Mouse (Mus musculus): ENCODE measurements at regions not wholly inside any gene's neighbourhood (a gene's known extent, or its start where the extent isn't known, plus 50 kb on each side); places are given as distances from the start of the nearest gene placed in this dataset.

GRCm38 (mm10) chr13:59238696-59239095 lies 346.3 kb downstream of the Agtpbp1 start:
- no peaks in the 10 kb centered on the region for H3K4me1 ChIP-seq (replicated peaks; ENCODE audit: control insufficient read depth, insufficient read depth)
- H3K27me3 ChIP-seq (ENCODE audit: control insufficient read depth, insufficient read depth, low read length): no peaks in the 10 kb centered on the region
- no peak overlapping the region for H3K9ac ChIP-seq (ENCODE audit: low read length)
- H3K4me3 ChIP-seq (ENCODE audit: low read depth, low read length): no peak overlapping the region
- WGBS: 46% methylated on average over 1 of the region's 1 CpGs
- no peaks in the 10 kb centered on the region for H3K36me3 ChIP-seq (ENCODE audit: control insufficient read depth, insufficient read depth, low read length)
- no peak overlapping the region for H3K4me2 ChIP-seq (replicated peaks; ENCODE audit: low read depth)
- H3K9me3 ChIP-seq (ENCODE audit: control insufficient read depth, low read length): no peaks in the 10 kb centered on the region
- H3K27ac ChIP-seq (replicated peaks): no peak overlapping the region
- ATAC-seq (ENCODE audit: low FRiP score, low TSS enrichment) (no peak), DNase-seq (ENCODE audit: low spot score) (no peak)
- TF ChIP-seq CTCF (IDR thresholded peaks at IDR 0.05; ENCODE audit: low read depth): no peak
- no peak for TF ChIP-seq EP300 (optimal IDR thresholded peaks at IDR 0.05)

- H3K27me3 ChIP-seq (ENCODE audit: control insufficient read depth, insufficient read depth, low read length): no peaks in the 10 kb centered on the region
- no peak overlapping the region for H3K4me3 ChIP-seq (ENCODE audit: low read depth, low read length)
- no peak overlapping the region for H3K27ac ChIP-seq (replicated peaks)
- no peak for DNase-seq (ENCODE audit: low spot score)
- H3K9me3 ChIP-seq (ENCODE audit: control insufficient read depth, low read length): no peaks in the 10 kb centered on the region
- ATAC-seq (ENCODE audit: low FRiP score, low TSS enrichment): no peak
- no peak overlapping the region for H3K4me2 ChIP-seq (replicated peaks; ENCODE audit: low read depth)
- 86% methylated on average over 9 of the region's 9 CpGs for WGBS
- no peak overlapping the region for H3K9ac ChIP-seq (ENCODE audit: low read length)
- H3K4me1 ChIP-seq (replicated peaks; ENCODE audit: control insufficient read depth, insufficient read depth): no peaks in the 10 kb centered on the region
- no peak for TF ChIP-seq CTCF (IDR thresholded peaks at IDR 0.05; ENCODE audit: low read depth)
- no peak for TF ChIP-seq EP300 (optimal IDR thresholded peaks at IDR 0.05)
- H3K36me3 ChIP-seq (ENCODE audit: control insufficient read depth, insufficient read depth, low read length): no peaks in the 10 kb centered on the region
These were observed 349.2 kb downstream of the Agtpbp1 start for GRCm38 (mm10) chr13:59235836-59236235.

- ATAC-seq (ENCODE audit: low FRiP score, low TSS enrichment) (no peak), DNase-seq (ENCODE audit: low spot score) (no peak)
- peak overlapping the region; percentile 53; the same call in 1 of the 2 replicates for H3K27ac ChIP-seq (replicated peaks)
- no peaks in the 10 kb centered on the region for H3K36me3 ChIP-seq (ENCODE audit: control insufficient read depth, insufficient read depth, low read length)
- 86% methylated on average over 6 of the region's 6 CpGs for WGBS
- no peak overlapping the region for H3K4me2 ChIP-seq (replicated peaks; ENCODE audit: low read depth)
- no peaks in the 10 kb centered on the region for H3K9me3 ChIP-seq (ENCODE audit: control insufficient read depth, low read length)
- H3K9ac ChIP-seq (ENCODE audit: low read length): no peak overlapping the region
- TF ChIP-seq EP300 (optimal IDR thresholded peaks at IDR 0.05) (no peak), CTCF (IDR thresholded peaks at IDR 0.05; ENCODE audit: low read depth) (no peak)
- H3K4me1 ChIP-seq (replicated peaks; ENCODE audit: control insufficient read depth, insufficient read depth): no peaks in the 10 kb centered on the region
- no peaks in the 10 kb centered on the region for H3K27me3 ChIP-seq (ENCODE audit: control insufficient read depth, insufficient read depth, low read length)
- H3K4me3 ChIP-seq (ENCODE audit: low read depth, low read length): no peak overlapping the region
These were observed 355.9 kb downstream of the Agtpbp1 start for GRCm38 (mm10) chr13:59229111-59229541.

GRCm38 (mm10) chr13:59228059-59228830 lies 356.8 kb downstream of the Agtpbp1 start:
- WGBS: 39% methylated on average over 12 of the region's 12 CpGs
- Histone ChIP-seq H3K27me3 (ENCODE audit: control insufficient read depth, insufficient read depth, low read length) (no peaks in the 10 kb centered on the region), H3K27ac (replicated peaks) (peak overlapping the region; percentile 53), H3K4me2 (replicated peaks; ENCODE audit: low read depth) (no peak overlapping the region), H3K36me3 (ENCODE audit: control insufficient read depth, insufficient read depth, low read length) (no peaks in the 10 kb centered on the region), H3K4me1 (replicated peaks; ENCODE audit: control insufficient read depth, insufficient read depth) (no peaks in the 10 kb centered on the region), H3K4me3 (ENCODE audit: low read depth, low read length) (no peak overlapping the region), H3K9me3 (ENCODE audit: control insufficient read depth, low read length) (no peaks in the 10 kb centered on the region), H3K9ac (ENCODE audit: low read length) (no peak overlapping the region)
- peak; percentile 98 for ATAC-seq (ENCODE audit: low FRiP score, low TSS enrichment)
- TF ChIP-seq EP300 (optimal IDR thresholded peaks at IDR 0.05) (no peak), CTCF (IDR thresholded peaks at IDR 0.05; ENCODE audit: low read depth) (no peak)
- DNase-seq (ENCODE audit: low spot score): peak; percentile 85

DNA sequence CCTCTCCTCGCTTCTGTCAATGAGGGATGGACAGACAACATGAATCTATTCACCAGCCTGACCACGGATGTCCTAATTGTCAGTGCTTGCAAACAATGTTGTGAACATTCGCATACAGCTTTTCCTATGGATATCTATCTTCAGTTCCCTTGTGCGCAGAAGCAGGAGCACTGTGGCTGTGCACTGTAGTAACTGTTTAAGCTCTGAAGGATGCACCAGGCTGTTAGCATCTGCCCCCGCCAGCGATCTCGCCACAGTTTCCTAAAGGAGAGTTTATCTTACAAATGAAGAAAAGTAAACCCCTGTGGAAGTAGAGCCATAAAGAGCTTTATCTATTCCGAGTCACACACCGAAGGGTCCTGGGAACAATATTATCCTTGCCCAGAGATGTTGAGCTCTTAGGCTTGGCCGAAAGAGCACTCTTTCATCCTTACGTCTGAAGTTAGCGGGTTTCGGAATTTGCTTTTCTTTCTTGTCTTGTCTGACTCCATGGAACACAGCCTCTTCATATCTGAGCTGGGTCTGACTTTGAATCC lies 357.4 kb downstream of the Agtpbp1 start:
- Histone ChIP-seq H3K9me3 (ENCODE audit: control insufficient read depth, low read length) (no peaks in the 10 kb centered on the region), H3K4me2 (replicated peaks; ENCODE audit: low read depth) (no peak overlapping the region), H3K36me3 (ENCODE audit: control insufficient read depth, insufficient read depth, low read length) (no peaks in the 10 kb centered on the region), H3K9ac (ENCODE audit: low read length) (no peak overlapping the region), H3K27ac (replicated peaks) (peak overlapping the region; percentile 49; the same call in 1 of the 2 replicates), H3K4me1 (replicated peaks; ENCODE audit: control insufficient read depth, insufficient read depth) (no peaks in the 10 kb centered on the region), H3K27me3 (ENCODE audit: control insufficient read depth, insufficient read depth, low read length) (no peaks in the 10 kb centered on the region), H3K4me3 (ENCODE audit: low read depth, low read length) (no peak overlapping the region)
- WGBS: 74% methylated on average over 13 of the region's 13 CpGs
- DNase-seq (ENCODE audit: low spot score): no peak
- ATAC-seq (ENCODE audit: low FRiP score, low TSS enrichment): no peak
- TF ChIP-seq EP300 (optimal IDR thresholded peaks at IDR 0.05) (no peak), CTCF (IDR thresholded peaks at IDR 0.05; ENCODE audit: low read depth) (no peak)

DNA sequence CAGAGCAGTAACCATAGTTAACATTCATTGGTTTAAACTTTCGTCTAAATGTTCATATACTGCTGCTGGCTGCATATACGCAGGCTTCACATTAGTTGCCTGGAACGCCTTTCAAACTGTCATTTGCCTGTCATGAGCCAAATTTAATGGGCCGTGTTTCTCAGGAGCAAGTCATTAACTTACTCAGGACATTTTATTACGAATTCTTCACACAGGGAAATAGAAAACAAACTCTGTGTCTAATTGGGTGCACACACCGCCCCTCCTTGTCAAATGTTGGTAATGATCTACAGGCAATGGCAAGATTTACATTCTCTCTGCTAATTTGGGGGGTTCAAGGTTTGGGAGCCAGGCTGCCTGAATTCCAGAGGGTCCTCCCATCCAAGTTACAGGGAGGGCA lies 364.4 kb downstream of the Agtpbp1 start:
- ATAC-seq (ENCODE audit: low FRiP score, low TSS enrichment) (no peak), DNase-seq (ENCODE audit: low spot score) (no peak)
- H3K4me3 ChIP-seq (ENCODE audit: low read depth, low read length): no peak overlapping the region
- H3K27me3 ChIP-seq (ENCODE audit: control insufficient read depth, insufficient read depth, low read length): no peaks in the 10 kb centered on the region
- no peak overlapping the region for H3K9ac ChIP-seq (ENCODE audit: low read length)
- no peak for TF ChIP-seq EP300 (optimal IDR thresholded peaks at IDR 0.05)
- TF ChIP-seq CTCF (IDR thresholded peaks at IDR 0.05; ENCODE audit: low read depth): no peak
- no peaks in the 10 kb centered on the region for H3K9me3 ChIP-seq (ENCODE audit: control insufficient read depth, low read length)
- WGBS: 56% methylated on average over 6 of the region's 6 CpGs
- H3K4me1 ChIP-seq (replicated peaks; ENCODE audit: control insufficient read depth, insufficient read depth): no peaks in the 10 kb centered on the region
- no peak overlapping the region for H3K4me2 ChIP-seq (replicated peaks; ENCODE audit: low read depth)
- H3K36me3 ChIP-seq (ENCODE audit: control insufficient read depth, insufficient read depth, low read length): no peaks in the 10 kb centered on the region
- H3K27ac ChIP-seq (replicated peaks): no peak overlapping the region

Data from stomach, postnatal 0 days (tissue).